Mouse (Mus musculus): ENCODE data around the gene Zfand2b. TPM values are rescaled to one million over a fixed set of nuclear protein-coding genes. Genes with fewer than 3 reads are reported as not detected.

Gene Zfand2b
- total and polyA plus RNA-seq, 3 experiments, result 21.0 to 58.0 (median 47.7) TPM

- peak overlapping the region; percentile 10; the same call in 1 of the 2 replicates for H3K4me3 ChIP-seq (ENCODE audit: low read depth, low read length)
- peaks cover 58% of the 10 kb centered on the region for H3K4me1 ChIP-seq (ENCODE audit: insufficient read depth, low read depth, low read length)
Observed at GRCm38 (mm10) chr1:75181377-75181870, 13.0 kb downstream of the Zfand2b start.

GRCm38 (mm10) chr1:75182160-75182559 is 13.7 kb downstream of the Zfand2b start:
- Histone ChIP-seq H3K4me3 (ENCODE audit: low read depth, low read length) (no peak overlapping the region), H3K9me3 (replicated peaks) (peaks cover 3% of the 10 kb centered on the region; the same call in 1 of the 2 replicates), H3K36me3 (replicated peaks) (peaks cover 82% of the 10 kb centered on the region), H3K27me3 (ENCODE audit: insufficient read depth, low read length) (no peaks in the 10 kb centered on the region; the same call in 1 of the 2 replicates), H3K4me1 (ENCODE audit: insufficient read depth, low read depth, low read length) (peaks cover 54% of the 10 kb centered on the region)
- no peak for DNase-seq (ENCODE audit: low spot score)
- TF ChIP-seq GATA2 (IDR thresholded peaks at IDR 0.05; ENCODE audit: borderline replicate concordance, low read depth, low read length), result no peak
- TF ChIP-seq CTCF (IDR thresholded peaks at IDR 0.05; ENCODE audit: low read depth, low read length), result no peak
- TF ChIP-seq TAL1 (conservative IDR thresholded peaks at IDR 0.05; ENCODE audit: low read depth, low read length), result no peak
- TF ChIP-seq GATA1 (IDR thresholded peaks at IDR 0.05; ENCODE audit: borderline replicate concordance, low read length), result no peak
- TF ChIP-seq POLR2AphosphoS5 (IDR thresholded peaks at IDR 0.05; ENCODE audit: insufficient replicate concordance, low read depth, low read length), result no peak
- no peak for ATAC-seq (ENCODE audit: extremely low read depth, insufficient number of reproducible peaks, low FRiP score, poor library complexity, severe bottlenecking)

More at GRCm38 (mm10) chr1:75181377-75181870, 13.0 kb downstream of the Zfand2b start:
- no peak for DNase-seq (ENCODE audit: low spot score)
- H3K36me3 ChIP-seq (replicated peaks), result peaks cover 82% of the 10 kb centered on the region
- H3K27me3 ChIP-seq (ENCODE audit: insufficient read depth, low read length), result no peaks in the 10 kb centered on the region; the same call in 1 of the 2 replicates
- peaks cover 3% of the 10 kb centered on the region; the same call in 1 of the 2 replicates for H3K9me3 ChIP-seq (replicated peaks)
- TF ChIP-seq GATA1 (IDR thresholded peaks at IDR 0.05; ENCODE audit: borderline replicate concordance, low read length) (no peak), GATA2 (IDR thresholded peaks at IDR 0.05; ENCODE audit: borderline replicate concordance, low read depth, low read length) (no peak), TAL1 (conservative IDR thresholded peaks at IDR 0.05; ENCODE audit: low read depth, low read length) (no peak), CTCF (IDR thresholded peaks at IDR 0.05; ENCODE audit: low read depth, low read length) (no peak), POLR2AphosphoS5 (IDR thresholded peaks at IDR 0.05; ENCODE audit: insufficient replicate concordance, low read depth, low read length) (no peak)
- ATAC-seq (ENCODE audit: extremely low read depth, insufficient number of reproducible peaks, low FRiP score, poor library complexity, severe bottlenecking), result no peak

- peaks cover 97% of the 10 kb centered on the region for H3K36me3 ChIP-seq (replicated peaks)
Observed at GRCm38 (mm10) chr1:75185495-75185894, 17.0 kb downstream of the Zfand2b start.

GRCm38 (mm10) chr1:75187126-75187525 is 18.7 kb downstream of the Zfand2b start:
- DNase-seq (ENCODE audit: low spot score), result no peak
- H3K4me3 ChIP-seq (ENCODE audit: low read depth, low read length), result no peak overlapping the region
- ATAC-seq (ENCODE audit: extremely low read depth, insufficient number of reproducible peaks, low FRiP score, poor library complexity, severe bottlenecking), result no peak
- TF ChIP-seq GATA1 (IDR thresholded peaks at IDR 0.05; ENCODE audit: borderline replicate concordance, low read length), result no peak
- no peak for TF ChIP-seq TAL1 (conservative IDR thresholded peaks at IDR 0.05; ENCODE audit: low read depth, low read length)
- no peak for TF ChIP-seq GATA2 (IDR thresholded peaks at IDR 0.05; ENCODE audit: borderline replicate concordance, low read depth, low read length)
- TF ChIP-seq CTCF (IDR thresholded peaks at IDR 0.05; ENCODE audit: low read depth, low read length), result no peak
- no peak for TF ChIP-seq POLR2AphosphoS5 (IDR thresholded peaks at IDR 0.05; ENCODE audit: insufficient replicate concordance, low read depth, low read length)
- H3K9me3 ChIP-seq (replicated peaks), result peaks cover 3% of the 10 kb centered on the region; the same call in 1 of the 2 replicates
- H3K27me3 ChIP-seq (ENCODE audit: insufficient read depth, low read length), result no peaks in the 10 kb centered on the region; the same call in 1 of the 2 replicates
- H3K4me1 ChIP-seq (ENCODE audit: insufficient read depth, low read depth, low read length), result peaks cover 47% of the 10 kb centered on the region
- peaks cover 86% of the 10 kb centered on the region for H3K36me3 ChIP-seq (replicated peaks)

More at GRCm38 (mm10) chr1:75185495-75185894, 17.0 kb downstream of the Zfand2b start:
- Histone ChIP-seq H3K4me1 (ENCODE audit: insufficient read depth, low read depth, low read length) (peaks cover 50% of the 10 kb centered on the region), H3K9me3 (replicated peaks) (peaks cover 3% of the 10 kb centered on the region; the same call in 1 of the 2 replicates), H3K27me3 (ENCODE audit: insufficient read depth, low read length) (no peaks in the 10 kb centered on the region; the same call in 1 of the 2 replicates), H3K4me3 (ENCODE audit: low read depth, low read length) (no peak overlapping the region)
- DNase-seq (ENCODE audit: low spot score) (no peak), ATAC-seq (ENCODE audit: extremely low read depth, insufficient number of reproducible peaks, low FRiP score, poor library complexity, severe bottlenecking) (no peak)
- TF ChIP-seq TAL1 (conservative IDR thresholded peaks at IDR 0.05; ENCODE audit: low read depth, low read length) (no peak), POLR2AphosphoS5 (IDR thresholded peaks at IDR 0.05; ENCODE audit: insufficient replicate concordance, low read depth, low read length) (no peak), CTCF (IDR thresholded peaks at IDR 0.05; ENCODE audit: low read depth, low read length) (no peak), GATA2 (IDR thresholded peaks at IDR 0.05; ENCODE audit: borderline replicate concordance, low read depth, low read length) (no peak), GATA1 (IDR thresholded peaks at IDR 0.05; ENCODE audit: borderline replicate concordance, low read length) (no peak)

- peaks cover 50% of the 10 kb centered on the region for H3K4me1 ChIP-seq (ENCODE audit: insufficient read depth, low read depth, low read length)
- no peaks in the 10 kb centered on the region for H3K9me3 ChIP-seq (replicated peaks)
- peaks cover 77% of the 10 kb centered on the region for H3K36me3 ChIP-seq (replicated peaks)
- ATAC-seq (ENCODE audit: extremely low read depth, insufficient number of reproducible peaks, low FRiP score, poor library complexity, severe bottlenecking) (no peak), DNase-seq (ENCODE audit: low spot score) (peak; percentile 40)
- no peak overlapping the region for H3K4me3 ChIP-seq (ENCODE audit: low read depth, low read length)
- no peaks in the 10 kb centered on the region; the same call in 1 of the 2 replicates for H3K27me3 ChIP-seq (ENCODE audit: insufficient read depth, low read length)
- TF ChIP-seq TAL1 (conservative IDR thresholded peaks at IDR 0.05; ENCODE audit: low read depth, low read length) (peak; percentile 18; the same call in 1 of the 2 replicates), POLR2AphosphoS5 (IDR thresholded peaks at IDR 0.05; ENCODE audit: insufficient replicate concordance, low read depth, low read length) (no peak)
Observed at GRCm38 (mm10) chr1:75187914-75188483, 19.6 kb downstream of the Zfand2b start.

GRCm38 (mm10) chr1:75190577-75190976 is 22.1 kb downstream of the Zfand2b start:
- Histone ChIP-seq H3K36me3 (replicated peaks) (peaks cover 72% of the 10 kb centered on the region), H3K9me3 (replicated peaks) (no peaks in the 10 kb centered on the region), H3K4me1 (ENCODE audit: insufficient read depth, low read depth, low read length) (peaks cover 52% of the 10 kb centered on the region), H3K27me3 (ENCODE audit: insufficient read depth, low read length) (no peaks in the 10 kb centered on the region), H3K4me3 (ENCODE audit: low read depth, low read length) (peak overlapping the region; percentile 80; the same call in 1 of the 2 replicates)
- DNase-seq (ENCODE audit: low spot score), result no peak
- TF ChIP-seq CTCF (IDR thresholded peaks at IDR 0.05; ENCODE audit: low read depth, low read length) (no peak), POLR2AphosphoS5 (IDR thresholded peaks at IDR 0.05; ENCODE audit: insufficient replicate concordance, low read depth, low read length) (no peak), TAL1 (conservative IDR thresholded peaks at IDR 0.05; ENCODE audit: low read depth, low read length) (no peak), GATA1 (IDR thresholded peaks at IDR 0.05; ENCODE audit: borderline replicate concordance, low read length) (no peak), GATA2 (IDR thresholded peaks at IDR 0.05; ENCODE audit: borderline replicate concordance, low read depth, low read length) (no peak)
- no peak for ATAC-seq (ENCODE audit: extremely low read depth, insufficient number of reproducible peaks, low FRiP score, poor library complexity, severe bottlenecking)
